ENCODE assay signal across 21 mouse cellular contexts in genomic region chr16:31141916-31142315, GRCm38 (mm10). TPM values are rescaled to one million over a fixed set of nuclear protein-coding genes. Genes with fewer than 3 reads are reported as not detected.
DNase-seq lines count a peak whose midpoint lies in the region; ATAC-seq lines count a peak whose summit lies in the region.
"Had no signal": no experiment of that assay in that cellular context is flagged by ENCODE, and none has a peak within 500 bp of the region (broad histone marks: within the 10 kb centered on the region; RNA-seq: fewer than 3 reads in every experiment).

No protein-coding gene starts in this region.

- H3K9ac ChIP-seq in forebrain, embryonic 14.5 days (ENCODE audit: low read length) = no peak overlapping the region
- H3K9ac ChIP-seq in forebrain, embryonic 16.5 days (replicated peaks; ENCODE audit: low read depth, low read length) = no peak overlapping the region
- no peak overlapping the region for H3K9ac ChIP-seq in lung, embryonic 16.5 days (ENCODE audit: low read length)
- H3K9ac ChIP-seq: heart, embryonic 15.5 days; kidney, embryonic 15.5 days had no signal

- 13% methylated on average over 6 of the region's 6 CpGs for WGBS in forebrain, embryonic 14.5 days
- WGBS in forebrain, embryonic 16.5 days = 18% methylated on average over 6 of the region's 6 CpGs
- WGBS in lung, embryonic 16.5 days = 51% methylated on average over 6 of the region's 6 CpGs

- H3K27me3 ChIP-seq in forebrain, embryonic 14.5 days (replicated peaks; ENCODE audit: control insufficient read depth, insufficient read depth, low read length) = no peaks in the 10 kb centered on the region
- no peaks in the 10 kb centered on the region for H3K27me3 ChIP-seq in forebrain, embryonic 16.5 days (replicated peaks; ENCODE audit: control insufficient read depth, insufficient read depth, low read length)
- no peaks in the 10 kb centered on the region for H3K27me3 ChIP-seq in lung, embryonic 16.5 days (ENCODE audit: control insufficient read depth, insufficient read depth, low read depth, low read length)
- H3K27me3 ChIP-seq: heart, embryonic 15.5 days; kidney, embryonic 15.5 days had no signal

- H3K4me1 ChIP-seq in forebrain, embryonic 14.5 days (ENCODE audit: control insufficient read depth, insufficient read depth, low read length) = no peaks in the 10 kb centered on the region
- H3K4me1 ChIP-seq in forebrain, embryonic 16.5 days (replicated peaks; ENCODE audit: control insufficient read depth, insufficient read depth, low read length) = no peaks in the 10 kb centered on the region; the same call in 1 of the 2 replicates
- no peaks in the 10 kb centered on the region; the same call in 1 of the 2 replicates for H3K4me1 ChIP-seq in lung, embryonic 16.5 days (replicated peaks; ENCODE audit: control insufficient read depth, insufficient read depth, low read length)
- H3K4me1 ChIP-seq: heart, embryonic 15.5 days; kidney, embryonic 15.5 days had no signal

- no peaks in the 10 kb centered on the region for H3K9me3 ChIP-seq in forebrain, embryonic 14.5 days (replicated peaks; ENCODE audit: control insufficient read depth, low read length)
- no peaks in the 10 kb centered on the region for H3K9me3 ChIP-seq in forebrain, embryonic 16.5 days (ENCODE audit: control insufficient read depth, low read length)
- H3K9me3 ChIP-seq in lung, embryonic 16.5 days (ENCODE audit: control insufficient read depth, low read length) = no peaks in the 10 kb centered on the region
- H3K9me3 ChIP-seq: heart, embryonic 15.5 days; kidney, embryonic 15.5 days had no signal

- peaks cover 4% of the 10 kb centered on the region; the same call in 1 of the 2 replicates for H3K36me3 ChIP-seq in forebrain, embryonic 14.5 days (ENCODE audit: control insufficient read depth, insufficient read depth, low read length)
- 0 out of 2 replicates have a peak, but pooled peaks cover 2% of the 10 kb centered on the region for H3K36me3 ChIP-seq in forebrain, embryonic 16.5 days (ENCODE audit: control insufficient read depth, insufficient read depth)
- no peaks in the 10 kb centered on the region; the same call in 1 of the 2 replicates for H3K36me3 ChIP-seq in lung, embryonic 16.5 days (ENCODE audit: control insufficient read depth, insufficient read depth, low read length)

- DNase-seq in forebrain, embryonic 14.5 days (ENCODE audit: low spot score) = peak; percentile 19
- DNase-seq in lung, postnatal 14 days = no peak
- DNase-seq in brain, adult 2 months (ENCODE audit: low read depth, low spot score) = peak; percentile 76
- DNase-seq in forelimb bud, embryonic 11.5 days (ENCODE audit: low read depth, low spot score) = peak; percentile 12
- no peak for DNase-seq in urinary bladder, postnatal 10 days (ENCODE audit: low spot score)
- DNase-seq: adrenal gland, postnatal 14 days; B cell, adult 2 months; cerebellum, adult 2 months; gastrocnemius, postnatal 14 days; heart, postnatal 4 days; kidney, postnatal 4 days; liver; right cerebral cortex, postnatal 4 days had no signal

- no peak overlapping the region for H3K4me2 ChIP-seq in forebrain, embryonic 14.5 days (ENCODE audit: low read length)
- H3K4me2 ChIP-seq in forebrain, embryonic 16.5 days (ENCODE audit: low read length) = no peak overlapping the region
- no peak overlapping the region for H3K4me2 ChIP-seq in lung, embryonic 16.5 days (ENCODE audit: low read depth, low read length)
- H3K4me2 ChIP-seq: heart, embryonic 15.5 days; kidney, embryonic 15.5 days had no signal

- H3K27ac ChIP-seq in forebrain, embryonic 14.5 days (ENCODE audit: low read depth, low read length) = no peak overlapping the region
- no peak overlapping the region for H3K27ac ChIP-seq in forebrain, embryonic 16.5 days (ENCODE audit: low read length)
- peak overlapping the region; percentile 57 for H3K27ac ChIP-seq in lung, embryonic 16.5 days (ENCODE audit: low read length)
- H3K27ac ChIP-seq: heart, embryonic 15.5 days; kidney, embryonic 15.5 days had no signal

- no peak overlapping the region for H3K4me3 ChIP-seq in forebrain, embryonic 14.5 days (ENCODE audit: low read depth, low read length)
- no peak overlapping the region for H3K4me3 ChIP-seq in forebrain, embryonic 16.5 days (replicated peaks; ENCODE audit: low read length)
- no peak overlapping the region for H3K4me3 ChIP-seq in lung, embryonic 16.5 days (ENCODE audit: low read length)
- H3K4me3 ChIP-seq: erythroblast, embryonic 14.5 days; heart, embryonic 15.5 days; kidney, embryonic 15.5 days had no signal

- ATAC-seq in forebrain, embryonic 14.5 days = no peak
- no peak for ATAC-seq in forebrain, embryonic 16.5 days
- no peak for ATAC-seq in lung, embryonic 16.5 days (ENCODE audit: low read depth)
- ATAC-seq: activated CD4-positive, CD25-positive, alpha-beta regulatory T cell, adult 4 months; hindbrain, embryonic 16.5 days; intestine, postnatal 0 days had no signal

RNA-seq across cellular contexts. Expression of gene Acap2, which starts 59.1 kb away (rescaled TPM):
- 11.3 and 15.1 TPM in 2 replicates for polyA plus RNA-seq in forebrain, embryonic 14.5 days (2014; fragmentation: Nextera tagmentation; extraction: Ambion mirVana)
- polyA plus RNA-seq in forebrain, embryonic 16.5 days (2015; fragmentation: Nextera tagmentation; extraction: Ambion mirVana) = 12.7 and 15.0 TPM in 2 replicates
- polyA plus RNA-seq in lung, embryonic 16.5 days (2015; fragmentation: Nextera tagmentation; extraction: Ambion mirVana) = 26.8 and 27.3 TPM in 2 replicates

Comparison
In these comparisons a context has a peak if more than half of its experiments do, and no peak if none do; other contexts are left out.
1. DNase-seq: peak in forebrain, embryonic 14.5 days (single experiment), brain, adult 2 months (single experiment) and forelimb bud, embryonic 11.5 days (single experiment); none in lung, postnatal 14 days (single experiment) and urinary bladder, postnatal 10 days (single experiment).